Mouse (Mus musculus) heart, adult 8-10 months (tissue): ENCODE results near the gene Sbk3. TPM values are rescaled to one million over a fixed set of nuclear protein-coding genes. Genes with fewer than 3 reads are reported as not detected.

Experiments used
- DNase-seq: peaks from one replicate; pipeline ENCODE4 v3.0.0; 2022; ENCODE audit warnings: low spot score
- total RNA-seq, 4 experiments: library from RNA; stranded (reverse); gene quantifications; 2 replicates each; pipeline ENCODE4 v1.2.4; 2022

Sbk3 gene
- total RNA-seq, 4 experiments from 2014 or later: 28.3 to 70.4 (median 46.3) TPM

GRCm38 (mm10) chr7:4993347-4993998, 22.5 kb upstream of the Sbk3 start:
- DNase-seq: no peak

- DNase-seq: no peak
Observed at GRCm38 (mm10) chr7:4988250-4988649, 17.3 kb upstream of the Sbk3 start.

GRCm38 (mm10) chr7:4976832-4977231, 5.9 kb upstream of the Sbk3 start:
- no peak for DNase-seq

GRCm38 (mm10) chr7:4975455-4975854, 4.5 kb upstream of the Sbk3 start:
- DNase-seq: no peak

- peak; percentile 71 for DNase-seq
Observed at GRCm38 (mm10) chr7:4972321-4973047, 1.5 kb upstream of the Sbk3 start.

GRCm38 (mm10) chr7:4971710-4972109, 742 bp upstream of the Sbk3 start:
- peak; percentile 22 for DNase-seq

- no peak for DNase-seq
Observed at GRCm38 (mm10) chr7:4964988-4965387, 6.0 kb downstream of the Sbk3 start.

GRCm38 (mm10) chr7:4964272-4964671, 6.7 kb downstream of the Sbk3 start, which contains the start of gene Sbk2:
Sbk2 (minus strand) TSS chr7:4964406.
- peak; percentile 79 for DNase-seq

GRCm38 (mm10) chr7:4963527-4963926, 7.4 kb downstream of the Sbk3 start:
- DNase-seq: no peak

- DNase-seq: no peak
Observed at GRCm38 (mm10) chr7:4957361-4957760, 13.6 kb downstream of the Sbk3 start.

GRCm38 (mm10) chr7:4953815-4954445, 17.0 kb downstream of the Sbk3 start:
- DNase-seq: no peak

GRCm38 (mm10) chr7:4950561-4951342, 20.2 kb downstream of the Sbk3 start:
- DNase-seq: peak; percentile 32

GRCm38 (mm10) chr7:4948386-4948785, 22.6 kb downstream of the Sbk3 start:
- DNase-seq: no peak

- DNase-seq: peak; percentile 63
Observed at GRCm38 (mm10) chr7:4947855-4948254, 23.1 kb downstream of the Sbk3 start.

GRCm38 (mm10) chr7:4943223-4943815, 27.6 kb downstream of the Sbk3 start:
- DNase-seq: peak; percentile 97

GRCm38 (mm10) chr7:4942673-4943072, 28.3 kb downstream of the Sbk3 start:
- DNase-seq: no peak

- peak; percentile 89 for DNase-seq
Observed at GRCm38 (mm10) chr7:4940068-4940479, 30.9 kb downstream of the Sbk3 start.

- DNase-seq: peak; percentile 77
Observed at GRCm38 (mm10) chr7:4938456-4938855, 32.5 kb downstream of the Sbk3 start.

GRCm38 (mm10) chr7:4937392-4937791, 33.6 kb downstream of the Sbk3 start:
- DNase-seq: no peak

- no peak for DNase-seq
Observed at GRCm38 (mm10) chr7:4936832-4937231, 34.1 kb downstream of the Sbk3 start.

- DNase-seq: no peak
Observed at GRCm38 (mm10) chr7:4934160-4934914, 36.6 kb downstream of the Sbk3 start.
